1 mouse cellular context compared by ENCODE assay signal in genomic region chr11:69369215-69369989, GRCm38 (mm10).
TF ChIP-seq lines count a peak whose summit lies in the region.

Chd3 (minus strand) TSS chr11:69369406.

TF ChIP-seq in CH12.LX, 34 proteins besides CTCF, POLR2A, EP300 and RAD21 (continued from another document):
- TF ChIP-seq NRF1 (IDR thresholded peaks at IDR 0.05; ENCODE audit: low read depth, low read length) = no peak
- no peak for TF ChIP-seq ETS1 (conservative IDR thresholded peaks at IDR 0.05; ENCODE audit: low read depth, low read length)
- no peak for TF ChIP-seq ZC3H11A (IDR thresholded peaks at IDR 0.05; ENCODE audit: low read depth, low read length)
- TF ChIP-seq PAX5 (IDR thresholded peaks at IDR 0.05; ENCODE audit: low read length) = no peak
- no peak for TF ChIP-seq KAT2A (IDR thresholded peaks at IDR 0.05; ENCODE audit: insufficient replicate concordance, low read length)
- no peak for TF ChIP-seq SIN3A (IDR thresholded peaks at IDR 0.05; ENCODE audit: low read length)
- no peak for TF ChIP-seq JUND (conservative IDR thresholded peaks at IDR 0.05; ENCODE audit: low read depth, low read length)
- TF ChIP-seq E2F4 (IDR thresholded peaks at IDR 0.05; ENCODE audit: insufficient replicate concordance, low read depth, low read length) = no peak
